Mouse (Mus musculus) spleen, adult 10 weeks (tissue): ENCODE results near the gene Gm49354. TPM values are rescaled to one million over a fixed set of nuclear protein-coding genes. Genes with fewer than 3 reads are reported as not detected.

Source experiments
- polyA plus RNA-seq: library from polyadenylated mRNA; stranded (reverse); fragments of 350-450 nt; fragmentation: Illumina TruSeq; extraction: RNeasy Lipid Tissue Mini Kit (QIAGEN cat#74804); gene quantifications from one replicate; pipeline ENCODE4 v1.2.3, GENCODE M21; 2015; ENCODE audit warnings: low replicate concordance; ENCODE audit not compliant: insufficient read depth

Gm49354 gene
- not detected for polyA plus RNA-seq

DNA sequence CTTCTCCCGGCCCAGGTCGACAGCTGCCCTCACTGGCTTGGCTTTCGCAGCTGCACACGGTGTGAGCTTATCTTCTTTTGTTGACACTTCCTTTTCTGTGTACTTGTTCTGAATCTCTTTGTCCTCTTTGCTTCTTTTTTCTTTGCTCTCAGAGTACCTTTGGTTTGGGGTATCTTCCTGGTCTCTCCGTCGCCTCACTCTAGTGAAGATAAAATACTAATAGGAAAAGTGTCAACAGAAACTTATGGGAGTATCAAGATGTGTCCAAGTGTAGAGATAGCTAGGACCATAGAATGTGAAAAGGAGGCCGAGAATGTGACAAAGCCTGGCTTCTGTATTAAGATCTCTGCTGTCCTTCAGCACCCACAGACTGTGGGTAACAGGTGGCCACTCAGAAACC is at the start of gene Gm49354:
Gene Gm49354, minus strand, starts transcription at position 101 of the 400 bp plus-strand sequence.

DNA sequence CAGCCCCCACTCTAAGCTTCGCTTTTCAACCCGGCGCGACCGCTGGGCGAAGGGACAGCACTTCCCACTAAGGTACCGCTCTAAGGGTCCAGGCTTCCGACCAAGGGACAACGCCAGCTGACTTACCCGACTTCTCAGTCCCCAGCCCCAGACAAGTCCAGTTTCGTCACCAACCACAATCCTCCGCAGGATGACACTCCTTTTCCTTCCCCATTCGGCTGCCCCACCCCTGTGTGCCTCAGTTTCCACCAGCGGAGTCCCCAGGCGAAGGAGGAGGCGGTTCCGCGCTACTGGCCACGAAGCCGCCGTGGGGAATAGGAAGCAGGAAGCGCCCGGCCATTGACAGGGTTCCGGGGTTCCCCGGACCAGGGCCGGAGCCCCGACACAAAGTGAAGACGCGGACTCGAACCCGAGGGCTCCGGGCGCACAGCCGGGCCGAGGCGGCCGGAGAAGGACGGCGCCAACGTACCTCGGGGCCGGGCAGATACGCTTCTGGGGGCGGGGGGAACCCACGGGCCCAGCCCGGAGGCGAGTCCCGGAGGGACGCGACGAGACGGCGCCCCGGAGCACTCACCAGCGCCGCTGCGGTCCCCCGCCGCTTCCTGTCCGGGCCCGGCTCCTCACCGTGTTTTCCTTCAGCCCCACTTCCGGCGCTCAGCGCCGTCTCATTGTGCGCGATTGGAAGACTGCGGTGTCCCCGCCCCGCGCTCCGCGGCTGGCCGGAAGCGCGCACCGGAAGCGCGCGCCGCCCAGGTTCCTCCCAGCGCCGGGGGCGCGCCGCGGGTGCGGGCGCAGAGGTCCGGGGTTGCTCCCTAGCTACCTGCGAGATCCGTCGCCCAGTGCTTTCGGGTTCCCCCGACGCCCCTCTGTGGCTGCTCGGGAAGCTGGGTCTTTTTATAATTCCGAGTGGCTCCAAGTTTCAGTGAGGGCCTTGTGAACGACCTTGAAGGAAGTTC is 40.7 kb upstream of the Gm49354 start, which contains the start of gene Tut7:
Gene Tut7, minus strand, starts transcription at position 641 of the 956 bp plus-strand sequence.

DNA sequence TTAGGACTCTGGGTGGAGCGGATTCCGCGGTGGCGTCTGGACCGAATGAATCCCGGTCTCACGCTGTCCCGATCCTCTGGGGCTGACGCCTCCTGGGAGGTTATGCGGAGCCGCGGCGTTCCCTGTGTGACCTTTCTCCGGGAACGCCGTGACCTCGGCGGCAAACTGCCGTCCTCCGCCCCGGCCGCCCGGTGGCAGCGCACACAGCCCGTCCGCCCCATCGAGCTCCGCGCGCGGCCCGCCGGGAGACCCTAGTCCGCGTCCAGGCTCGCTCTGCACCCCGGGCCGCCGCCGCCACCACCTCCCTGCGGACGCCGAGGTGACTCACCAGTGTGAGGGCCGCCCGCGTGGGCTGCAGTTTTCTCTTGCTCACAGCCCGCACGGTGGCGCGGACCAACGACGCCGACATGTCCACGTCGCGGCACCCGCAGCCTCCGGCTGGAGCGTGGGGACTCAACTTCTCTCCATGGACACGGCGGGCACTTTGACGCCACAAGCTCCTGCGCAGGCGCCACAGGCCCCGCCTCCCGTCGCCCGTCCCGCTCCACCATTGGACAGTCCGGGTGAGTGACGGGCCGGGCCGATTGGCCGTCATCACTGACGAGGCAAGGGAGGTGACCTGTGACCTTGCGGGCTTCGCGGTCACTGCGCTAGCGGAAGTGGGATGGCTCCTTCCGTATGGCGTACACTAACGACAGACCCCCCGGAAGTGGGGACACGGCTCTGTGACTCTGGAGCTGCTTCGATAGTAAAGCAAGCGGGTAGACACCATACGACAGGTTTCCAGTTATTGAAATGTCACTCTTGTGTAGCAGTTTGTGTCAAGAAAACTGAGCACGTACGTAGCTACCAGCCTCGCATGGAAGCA is 12.5 kb downstream of the Gm49354 start, which contains the start of gene Isca1:
Gene Isca1, minus strand, starts transcription at position 515 of the 868 bp plus-strand sequence.

DNA sequence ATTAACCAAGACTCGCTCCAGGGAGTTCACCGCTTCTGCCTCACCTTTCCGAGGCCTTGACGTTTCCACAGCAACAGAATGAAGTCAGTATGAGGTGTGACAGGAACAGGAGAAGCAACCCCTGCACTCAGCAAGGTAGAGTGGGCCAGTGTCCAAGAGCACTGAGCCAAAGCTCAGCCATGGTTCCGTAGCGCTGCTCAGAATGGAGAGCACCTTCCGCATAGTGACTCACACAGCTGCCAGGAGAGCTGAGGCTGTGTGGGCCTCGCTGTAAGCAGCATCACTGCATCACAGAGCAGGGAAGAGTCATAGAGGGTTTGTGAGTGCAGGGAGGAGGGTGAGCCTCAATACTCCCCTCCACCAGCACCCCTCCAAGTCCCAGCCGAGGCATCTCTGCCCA is 35.3 kb downstream of the Gm49354 start, which contains the start of gene 1700014D04Rik:
Gene 1700014D04Rik, minus strand, starts transcription at position 42 of the 400 bp plus-strand sequence.

GRCm38 (mm10) chr13:59731652-59732051 is 50.4 kb downstream of the Gm49354 start, which contains the start of gene Spata31d1d:
Gene Spata31d1d (minus strand): TSS chr13:59731752.

GRCm38 (mm10) chr13:59711984-59712383 is 70.1 kb downstream of the Gm49354 start, which contains the start of gene Spata31d1b:
Gene Spata31d1b (plus strand): TSS chr13:59712284.

DNA sequence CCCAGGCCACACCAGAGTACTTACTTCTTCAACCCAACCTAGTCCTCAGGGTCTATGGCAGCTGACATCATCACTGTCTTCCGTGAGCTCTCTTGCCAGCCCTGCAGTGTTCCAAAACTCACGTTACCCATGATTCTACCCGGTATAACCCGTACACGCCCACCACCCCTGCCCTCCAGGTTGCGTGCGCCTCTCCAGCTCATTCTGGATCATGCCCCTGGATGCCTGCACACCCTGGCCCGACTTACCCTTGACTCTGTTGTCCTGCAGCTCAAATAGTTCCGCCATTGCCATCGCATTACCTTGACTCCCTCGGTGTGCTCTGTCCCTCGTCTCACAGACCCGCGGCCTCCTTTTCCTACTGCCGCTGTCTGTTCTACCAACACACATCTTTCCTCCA is 71.8 kb downstream of the Gm49354 start, which contains the start of gene Spata31d1a:
Gene Spata31d1a, minus strand, starts transcription at position 101 of the 400 bp plus-strand sequence.

Other genes starting within 250 kb of the Gm49354 start
- 52.0 TPM for gene Agtpbp1, start 197.0 kb downstream of the Gm49354 start, polyA plus RNA-seq
- 87.3 TPM for gene Naa35, start 197.0 kb downstream of the Gm49354 start, polyA plus RNA-seq
- 25.2 TPM for gene Golm1, start 106.4 kb downstream of the Gm49354 start, polyA plus RNA-seq
- not detected for gene 4921517D22Rik, start 88.1 kb downstream of the Gm49354 start, polyA plus RNA-seq
- gene Spata31d1a, start 71.9 kb downstream of the Gm49354 start, polyA plus RNA-seq: not detected
- gene Spata31d1b, start 70.0 kb downstream of the Gm49354 start, polyA plus RNA-seq: not detected
- not detected for gene Spata31d1d, start 50.5 kb downstream of the Gm49354 start, polyA plus RNA-seq
- gene 1700014D04Rik, start 35.5 kb downstream of the Gm49354 start, polyA plus RNA-seq: not detected
- 134 TPM for gene Isca1, start 12.4 kb downstream of the Gm49354 start, polyA plus RNA-seq
- 168 TPM for gene Tut7, start 40.9 kb upstream of the Gm49354 start, polyA plus RNA-seq